Mouse (Mus musculus): Measurements from ENCODE around the gene Mprip. TPM values are rescaled to one million over a fixed set of nuclear protein-coding genes. Genes with fewer than 3 reads are reported as not detected.
"Not testable (repeated sequence)": the region's sequence is repeated elsewhere in the genome, so short reads cannot be mapped to it uniquely, and the experiment has no call there.

Mprip gene
- polyA plus RNA-seq, 1 experiment from 2014 or later, result 39.3 TPM

DNA sequence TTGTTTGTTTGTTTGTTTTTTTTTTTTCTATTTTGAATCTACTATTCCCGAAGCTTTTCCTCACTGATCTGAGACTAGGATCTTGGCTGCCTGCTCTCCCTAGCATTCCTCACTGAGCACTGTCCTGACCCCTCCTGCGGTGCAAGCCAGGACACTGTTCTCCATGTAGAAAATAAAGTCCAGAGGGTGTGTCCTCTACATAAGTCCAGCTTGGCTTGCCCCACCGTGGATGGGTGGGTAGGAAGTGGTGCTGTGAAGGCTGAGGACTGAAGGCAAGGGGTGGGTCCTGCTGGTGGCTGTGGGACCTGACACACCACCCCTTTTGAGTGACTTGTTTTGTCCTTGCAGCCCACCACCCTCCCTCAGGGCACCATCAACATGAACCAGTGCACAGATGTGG lies 66.1 kb downstream of the Mprip start:
- Histone ChIP-seq H3K4me3 (replicated peaks) (no peak overlapping the region), H3K4me2 (replicated peaks) (no peak overlapping the region), H3K4me1 (replicated peaks) (0 out of 2 replicates have a peak, but pooled peaks cover 3% of the 10 kb centered on the region), H3K27ac (no peak overlapping the region), H3K36me3 (peaks cover 45% of the 10 kb centered on the region), H3K9me3 (no peaks in the 10 kb centered on the region), H3K9ac (replicated peaks) (no peak overlapping the region), H3K27me3 (no peaks in the 10 kb centered on the region)
- WGBS, result 90% methylated on average over 3 of the region's 3 CpGs
- no peak for ATAC-seq

DNA sequence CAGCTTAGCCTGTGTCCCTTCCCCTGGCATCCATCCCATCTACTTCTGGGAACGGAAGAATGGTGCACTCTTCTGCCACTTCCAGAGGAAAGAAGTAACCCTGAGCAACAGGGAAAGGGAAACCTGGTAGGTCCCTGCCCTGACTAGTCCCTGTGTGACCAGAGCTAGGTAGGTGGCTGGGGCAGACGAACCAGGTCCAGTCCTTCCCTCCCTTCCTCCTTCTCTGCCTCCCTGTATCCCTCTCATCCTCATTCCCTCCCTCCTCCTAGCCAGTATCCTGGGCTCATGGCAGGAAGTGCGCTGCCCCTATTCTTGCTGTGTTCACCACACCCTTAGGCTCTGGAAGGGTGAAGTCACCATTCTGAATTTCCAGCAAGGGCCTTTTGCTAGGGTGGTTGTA lies 70.7 kb downstream of the Mprip start:
- Histone ChIP-seq H3K4me3 (replicated peaks) (no peak overlapping the region), H3K27me3 (no peaks in the 10 kb centered on the region), H3K9ac (replicated peaks) (no peak overlapping the region), H3K36me3 (peaks cover 69% of the 10 kb centered on the region), H3K27ac (no peak overlapping the region), H3K4me1 (replicated peaks) (no peaks in the 10 kb centered on the region; the same call in 1 of the 2 replicates), H3K9me3 (no peaks in the 10 kb centered on the region), H3K4me2 (replicated peaks) (no peak overlapping the region)
- WGBS, result 76% methylated on average over 3 of the region's 3 CpGs
- ATAC-seq, result no peak

DNA sequence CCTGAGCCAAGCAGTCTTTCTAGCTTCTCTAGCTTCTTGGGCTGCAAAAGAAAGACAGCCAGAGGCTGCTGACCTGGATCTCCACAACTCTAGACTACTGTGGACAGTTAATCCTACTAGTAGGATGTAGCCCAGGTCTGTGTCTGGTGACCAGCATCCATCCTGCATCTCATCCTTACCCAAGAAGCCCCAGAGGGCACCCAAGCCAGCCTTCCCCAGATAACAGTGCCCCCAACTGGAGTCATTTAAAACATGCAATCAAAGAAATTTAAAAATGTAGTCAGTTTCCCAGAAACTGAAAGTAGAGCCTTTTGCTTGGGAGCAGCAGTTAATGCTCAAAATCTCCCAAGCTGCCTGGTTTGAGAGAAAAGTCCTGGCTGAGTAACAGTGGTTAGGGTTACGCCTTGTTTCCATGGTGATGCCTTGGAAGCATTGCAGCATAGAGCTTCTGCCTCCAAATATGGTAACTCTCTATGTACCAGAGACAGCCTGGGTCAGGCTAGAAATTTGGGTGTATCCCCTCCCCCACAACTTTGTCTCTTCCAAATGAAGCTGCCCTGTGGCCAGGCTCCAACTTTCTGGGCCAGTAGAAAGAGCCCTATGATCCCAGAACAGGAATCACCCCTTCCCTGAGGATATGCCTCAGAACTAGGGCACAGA lies 71.4 kb downstream of the Mprip start:
- Histone ChIP-seq H3K9ac (replicated peaks) (no peak overlapping the region), H3K27ac (no peak overlapping the region), H3K27me3 (no peaks in the 10 kb centered on the region), H3K4me1 (replicated peaks) (no peaks in the 10 kb centered on the region; the same call in 1 of the 2 replicates), H3K36me3 (peaks cover 74% of the 10 kb centered on the region), H3K9me3 (no peaks in the 10 kb centered on the region), H3K4me3 (replicated peaks) (no peak overlapping the region), H3K4me2 (replicated peaks) (no peak overlapping the region)
- WGBS, result 50% methylated on average over 1 of the region's 1 CpGs
- ATAC-seq, result no peak

DNA sequence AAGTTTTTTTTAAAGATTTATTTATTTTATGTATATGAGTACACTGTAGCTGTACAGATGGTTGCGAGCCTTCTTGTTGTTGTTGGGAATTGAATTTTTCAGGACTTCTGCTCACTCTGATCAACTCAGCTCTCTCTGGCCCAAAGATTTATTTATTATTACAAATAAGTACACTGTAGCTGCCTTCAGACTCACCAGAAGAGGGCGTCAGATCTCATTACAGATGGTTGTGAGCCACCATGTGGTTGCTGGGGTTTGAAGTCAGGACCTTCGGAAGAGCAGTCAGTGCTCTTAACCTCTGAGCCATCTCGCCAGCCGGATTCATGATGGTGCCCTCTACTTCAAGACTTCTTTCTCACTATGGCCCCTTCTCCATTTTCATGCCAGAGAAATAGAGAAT lies 72.5 kb downstream of the Mprip start:
- ATAC-seq; H3K4me1 ChIP-seq (replicated peaks); H3K9ac ChIP-seq (replicated peaks); H3K27ac ChIP-seq; H3K27me3 ChIP-seq; H3K9me3 ChIP-seq; H3K4me2 ChIP-seq (replicated peaks); H3K4me3 ChIP-seq (replicated peaks): not testable (repeated sequence)
- H3K36me3 ChIP-seq, result peaks cover 74% of the 10 kb centered on the region
- 71% methylated on average over 5 of the region's 5 CpGs for WGBS

DNA sequence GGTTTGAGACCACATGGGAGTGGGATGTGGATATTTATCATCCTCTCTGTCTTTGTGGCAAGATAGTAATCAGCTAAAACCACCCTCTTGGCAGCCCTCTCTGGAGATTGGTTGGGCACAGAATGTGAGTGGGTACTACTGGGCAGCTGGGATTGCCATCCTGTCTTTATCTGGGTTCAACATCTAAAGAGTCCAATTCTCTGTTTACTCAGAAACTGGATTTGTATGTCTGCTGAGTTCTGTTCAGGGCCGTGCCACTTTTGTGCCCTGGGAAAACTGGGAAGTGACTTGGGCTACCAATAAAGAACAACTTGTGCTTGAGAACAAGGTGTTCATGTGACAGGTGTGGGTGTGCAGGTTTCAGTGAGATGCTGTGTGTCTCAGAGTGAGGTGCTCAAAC lies 73.2 kb downstream of the Mprip start:
- H3K27me3 ChIP-seq, result no peaks in the 10 kb centered on the region
- H3K36me3 ChIP-seq, result peaks cover 75% of the 10 kb centered on the region
- 97% methylated on average over 1 of the region's 1 CpGs for WGBS
- no peak overlapping the region for H3K9ac ChIP-seq (replicated peaks)
- H3K4me3 ChIP-seq (replicated peaks), result no peak overlapping the region
- H3K9me3 ChIP-seq, result no peaks in the 10 kb centered on the region
- H3K4me1 ChIP-seq (replicated peaks), result no peaks in the 10 kb centered on the region; the same call in 1 of the 2 replicates
- H3K27ac ChIP-seq, result no peak overlapping the region
- no peak for ATAC-seq
- no peak overlapping the region for H3K4me2 ChIP-seq (replicated peaks)

DNA sequence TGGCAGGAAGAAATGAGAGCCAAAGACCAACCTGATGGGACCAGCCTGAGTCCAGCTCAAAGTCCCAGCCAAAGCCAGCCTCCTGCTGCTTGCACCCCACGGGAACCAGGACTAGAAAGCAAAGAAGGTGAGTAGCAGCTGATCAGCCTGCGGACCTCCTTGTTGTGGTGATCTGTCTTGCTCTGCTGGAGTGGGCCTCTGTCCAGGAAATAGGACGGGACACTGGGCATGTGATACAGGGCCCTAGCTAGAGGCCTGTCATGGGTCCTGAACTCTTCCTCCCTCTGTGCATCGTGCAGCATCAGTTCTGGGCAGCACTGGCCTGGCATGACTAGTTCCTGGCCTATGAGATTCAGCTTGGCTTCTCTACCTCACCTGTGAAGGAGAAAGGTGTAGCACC lies 74.8 kb downstream of the Mprip start:
- H3K4me3 ChIP-seq (replicated peaks); H3K9me3 ChIP-seq; H3K4me2 ChIP-seq (replicated peaks); H3K4me1 ChIP-seq (replicated peaks); H3K9ac ChIP-seq (replicated peaks); ATAC-seq; H3K27me3 ChIP-seq; H3K27ac ChIP-seq: not testable (repeated sequence)
- peaks cover 75% of the 10 kb centered on the region for H3K36me3 ChIP-seq
- WGBS, result 93% methylated on average over 4 of the region's 4 CpGs

DNA sequence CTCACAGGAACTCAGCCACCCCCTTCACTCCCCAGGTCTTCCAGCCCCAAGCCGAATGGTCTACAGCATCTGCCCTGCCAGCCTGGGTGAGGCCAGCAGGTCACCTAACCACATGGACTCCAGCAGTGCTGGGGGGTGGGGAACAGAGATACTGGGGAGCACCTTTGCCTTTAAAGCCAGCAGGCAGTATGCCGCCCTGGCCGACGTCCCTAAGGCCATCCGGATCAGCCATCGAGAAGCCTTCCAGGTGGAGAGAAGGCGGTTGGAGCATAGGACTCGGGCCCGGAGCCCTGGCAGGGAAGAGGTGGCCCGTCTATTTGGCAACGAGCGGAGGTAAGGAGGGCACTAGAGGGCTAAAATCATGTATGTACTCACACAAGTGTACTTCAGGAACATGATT lies 76.1 kb downstream of the Mprip start:
- Histone ChIP-seq H3K4me1 (replicated peaks) (no peaks in the 10 kb centered on the region; the same call in 1 of the 2 replicates), H3K4me3 (replicated peaks) (no peak overlapping the region), H3K36me3 (peaks cover 77% of the 10 kb centered on the region), H3K4me2 (replicated peaks) (no peak overlapping the region), H3K9ac (replicated peaks) (no peak overlapping the region), H3K9me3 (no peaks in the 10 kb centered on the region), H3K27ac (no peak overlapping the region), H3K27me3 (no peaks in the 10 kb centered on the region)
- ATAC-seq, result no peak
- WGBS, result 97% methylated on average over 12 of the region's 12 CpGs

DNA sequence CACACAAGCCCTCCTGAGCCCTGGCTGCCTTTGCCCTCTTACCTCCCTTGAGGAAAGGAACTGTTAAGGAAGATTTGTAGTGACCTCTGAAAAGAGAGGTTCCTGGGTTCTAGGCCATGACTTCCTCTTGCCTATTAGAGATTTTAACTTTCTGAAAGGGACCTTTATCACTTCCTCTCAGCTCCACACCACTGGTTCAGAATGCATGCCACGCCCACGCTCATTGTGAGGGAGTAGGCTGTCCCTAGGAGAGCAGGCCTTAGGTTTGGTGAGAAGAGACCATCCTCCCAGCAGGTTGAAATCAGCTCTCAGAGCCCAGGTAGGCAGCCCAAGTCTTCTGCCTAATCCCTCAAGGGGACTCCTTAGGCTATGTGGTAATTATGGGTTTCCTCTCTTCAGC lies 78.9 kb downstream of the Mprip start:
- Histone ChIP-seq H3K4me1 (replicated peaks) (no peaks in the 10 kb centered on the region), H3K9me3 (no peaks in the 10 kb centered on the region), H3K27ac (no peak overlapping the region), H3K4me2 (replicated peaks) (no peak overlapping the region), H3K27me3 (no peaks in the 10 kb centered on the region), H3K4me3 (replicated peaks) (no peak overlapping the region), H3K36me3 (peaks cover 95% of the 10 kb centered on the region), H3K9ac (replicated peaks) (no peak overlapping the region)
- ATAC-seq, result no peak
- WGBS, result 87% methylated on average over 2 of the region's 2 CpGs

DNA sequence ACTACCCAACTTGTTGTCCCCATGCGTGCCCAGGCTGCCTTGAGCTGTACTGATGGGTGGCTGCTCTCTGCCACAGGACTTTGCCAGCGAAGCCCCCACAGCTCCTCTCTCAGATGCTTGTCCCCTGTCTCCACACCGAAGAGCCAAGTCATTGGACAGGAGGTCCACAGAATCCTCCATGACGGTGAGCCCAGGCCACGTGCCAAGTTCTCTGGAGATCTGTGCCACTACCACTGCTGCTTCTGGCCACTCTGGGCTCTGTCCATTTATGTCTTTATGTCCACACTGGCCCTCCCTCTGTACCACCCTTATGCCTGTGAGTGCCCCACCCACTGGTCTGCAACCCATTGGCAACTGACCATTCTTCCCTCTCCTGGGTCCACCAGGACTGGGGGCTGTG lies 80.8 kb downstream of the Mprip start:
- H3K9me3 ChIP-seq, result no peaks in the 10 kb centered on the region
- H3K27ac ChIP-seq, result no peak overlapping the region
- no peaks in the 10 kb centered on the region for H3K4me1 ChIP-seq (replicated peaks)
- H3K4me2 ChIP-seq (replicated peaks), result no peak overlapping the region
- peaks cover 80% of the 10 kb centered on the region for H3K36me3 ChIP-seq
- no peaks in the 10 kb centered on the region for H3K27me3 ChIP-seq
- 96% methylated on average over 5 of the region's 5 CpGs for WGBS
- H3K9ac ChIP-seq (replicated peaks), result no peak overlapping the region
- ATAC-seq, result no peak
- no peak overlapping the region for H3K4me3 ChIP-seq (replicated peaks)

DNA sequence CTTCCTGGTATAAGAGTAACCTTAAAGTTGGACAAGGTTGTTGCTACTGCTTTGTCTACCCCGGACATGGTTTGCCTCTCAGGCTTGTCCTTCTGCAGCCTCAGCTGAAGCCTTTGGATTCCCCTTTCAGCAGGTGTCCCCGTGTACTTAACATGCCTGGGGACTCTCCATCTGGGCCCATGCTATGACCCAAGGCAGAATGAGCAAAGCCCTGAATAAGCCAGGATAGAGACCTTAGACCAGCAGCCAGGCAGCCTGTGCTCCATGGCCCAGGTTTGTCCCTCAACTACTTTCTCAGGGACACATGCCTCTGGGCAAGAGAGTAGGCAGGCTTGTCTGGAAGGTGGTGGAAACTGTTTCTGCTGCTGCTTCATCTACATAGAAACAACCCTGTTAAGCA lies 82.2 kb downstream of the Mprip start:
- Histone ChIP-seq H3K27me3 (no peaks in the 10 kb centered on the region), H3K9ac (replicated peaks) (no peak overlapping the region), H3K9me3 (no peaks in the 10 kb centered on the region), H3K4me3 (replicated peaks) (no peak overlapping the region), H3K27ac (no peak overlapping the region), H3K4me2 (replicated peaks) (no peak overlapping the region), H3K36me3 (peaks cover 67% of the 10 kb centered on the region), H3K4me1 (replicated peaks) (no peaks in the 10 kb centered on the region)
- WGBS, result 91% methylated on average over 2 of the region's 2 CpGs
- no peak for ATAC-seq

DNA sequence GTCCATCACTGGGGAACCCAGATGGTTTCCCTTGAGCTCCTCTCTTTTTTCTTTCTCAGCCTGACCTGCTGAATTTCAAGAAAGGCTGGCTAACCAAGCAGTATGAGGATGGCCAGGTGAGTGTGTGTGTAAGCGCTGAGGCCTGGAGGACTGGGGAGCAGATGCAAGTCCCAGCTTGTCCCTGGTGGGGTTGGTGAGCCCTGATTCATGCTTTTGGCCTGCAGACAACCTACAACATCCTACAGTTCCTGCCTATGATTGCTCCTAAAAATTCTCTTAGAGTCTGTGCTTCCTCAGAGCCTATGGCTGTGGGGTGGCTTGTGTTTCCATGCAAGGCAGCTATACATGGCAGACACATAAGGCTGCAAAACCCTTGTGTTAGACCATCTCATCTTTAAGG lies 82.6 kb downstream of the Mprip start:
- Histone ChIP-seq H3K36me3 (peaks cover 67% of the 10 kb centered on the region), H3K4me2 (replicated peaks) (no peak overlapping the region), H3K9ac (replicated peaks) (no peak overlapping the region), H3K27me3 (no peaks in the 10 kb centered on the region), H3K4me3 (replicated peaks) (no peak overlapping the region), H3K4me1 (replicated peaks) (no peaks in the 10 kb centered on the region), H3K27ac (no peak overlapping the region), H3K9me3 (no peaks in the 10 kb centered on the region)
- 100% methylated on average over 1 of the region's 1 CpGs for WGBS
- no peak for ATAC-seq

DNA sequence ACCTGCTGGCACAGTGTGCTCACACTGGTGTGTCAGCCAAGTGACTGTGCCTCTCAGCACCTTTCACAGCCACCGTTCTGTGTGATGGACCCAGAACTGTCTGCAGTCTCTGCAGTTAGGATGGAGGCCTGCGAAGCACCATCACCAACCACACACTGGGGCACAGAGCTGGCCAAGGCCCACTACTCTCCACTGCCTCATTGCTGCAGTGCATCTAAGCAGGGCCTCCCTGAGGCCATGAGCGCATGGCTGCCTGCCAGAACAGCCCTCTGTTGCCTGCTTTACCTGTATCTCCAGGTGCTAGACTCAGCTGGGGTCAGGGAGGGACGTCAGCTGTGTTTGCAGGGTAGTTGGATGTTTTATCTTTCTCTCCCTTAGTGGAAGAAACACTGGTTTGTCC lies 83.3 kb downstream of the Mprip start:
- Histone ChIP-seq H3K27me3 (no peaks in the 10 kb centered on the region), H3K9me3 (no peaks in the 10 kb centered on the region), H3K4me1 (replicated peaks) (no peaks in the 10 kb centered on the region), H3K9ac (replicated peaks) (no peak overlapping the region), H3K27ac (no peak overlapping the region), H3K36me3 (peaks cover 67% of the 10 kb centered on the region), H3K4me2 (replicated peaks) (no peak overlapping the region), H3K4me3 (replicated peaks) (no peak overlapping the region)
- WGBS, result 98% methylated on average over 4 of the region's 4 CpGs
- no peak for ATAC-seq

DNA sequence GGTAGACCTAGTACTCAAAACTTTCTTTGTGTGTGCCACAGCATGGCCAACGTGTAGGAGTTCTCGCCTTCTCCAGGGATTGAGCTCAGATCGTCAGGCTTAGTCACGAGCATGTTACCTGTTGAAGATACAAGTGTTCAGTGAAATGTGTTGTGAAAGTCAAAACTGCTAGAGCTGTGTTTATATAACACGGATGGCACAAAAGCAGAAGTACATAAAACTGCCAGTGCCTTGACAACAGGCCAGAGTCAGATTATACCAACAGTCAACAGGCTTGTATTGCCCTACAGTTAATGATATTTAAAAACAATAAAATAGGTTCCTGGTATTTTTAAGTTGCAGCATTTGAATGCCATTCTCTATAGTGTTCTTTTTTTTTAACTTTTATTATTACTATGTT lies 84.7 kb downstream of the Mprip start:
- Histone ChIP-seq H3K9me3 (no peaks in the 10 kb centered on the region), H3K9ac (replicated peaks) (no peak overlapping the region), H3K27me3 (no peaks in the 10 kb centered on the region), H3K4me1 (replicated peaks) (no peaks in the 10 kb centered on the region), H3K27ac (no peak overlapping the region), H3K4me3 (replicated peaks) (no peak overlapping the region), H3K4me2 (replicated peaks) (no peak overlapping the region), H3K36me3 (peaks cover 65% of the 10 kb centered on the region)
- WGBS, result 94% methylated on average over 5 of the region's 5 CpGs
- ATAC-seq, result no peak
